Mouse (Mus musculus): ENCODE results near the gene Prpf31.

GRCm38 (mm10) chr7:3675228-3675548 lies 45.4 kb downstream of the Prpf31 start:
- TF ChIP-seq CTCF (IDR thresholded peaks at IDR 0.05; ENCODE audit: low read depth) (no peak), EP300 (optimal IDR thresholded peaks at IDR 0.05) (no peak)

Measured in stomach, postnatal 0 days (tissue).